Mouse (Mus musculus) erythroblast, embryonic 14.5 days (primary cell): Measurements from ENCODE around the gene Rock2. TPM values are rescaled to one million over a fixed set of nuclear protein-coding genes. Genes with fewer than 3 reads are reported as not detected.

Source experiments
- H3K27me3 ChIP-seq: 2 replicates; pipeline ENCODE4 v1.6.1; 2012; ENCODE audit warnings: inconsistent platforms; ENCODE audit not compliant: control insufficient read depth
- H3K36me3 ChIP-seq: 2 replicates; pipeline ENCODE4 v1.6.1; 2012; ENCODE audit warnings: mild to moderate bottlenecking, inconsistent platforms; ENCODE audit not compliant: control insufficient read depth
- H3K4me1 ChIP-seq: 2 replicates; pipeline ENCODE4 v1.6.1; 2012; ENCODE audit warnings: inconsistent platforms; ENCODE audit not compliant: control insufficient read depth
- H3K4me3 ChIP-seq: replicated peaks from 2 replicates; pipeline ENCODE3; 2012; ENCODE audit warnings: moderate library complexity, mild to moderate bottlenecking, inconsistent platforms
- H3K9me3 ChIP-seq: 2 replicates; pipeline ENCODE4 v1.6.1; 2012; ENCODE audit warnings: low read length, inconsistent platforms, mixed read lengths; ENCODE audit not compliant: control insufficient read depth
- GATA1 ChIP-seq: IDR thresholded peaks from 2 replicates; pipeline ENCODE4 v1.6.1; 2012; ENCODE audit warnings: low read length, inconsistent platforms, mixed read lengths
- TAL1 ChIP-seq: IDR thresholded peaks from 3 replicates; pipeline ENCODE4 v1.6.1; 2012; ENCODE audit warnings: low read length, inconsistent platforms, mixed read lengths
- polyA plus RNA-seq: library from polyadenylated mRNA; stranded (reverse); fragments of >175 nt; gene quantifications from 2 replicates; pipeline ENCODE4 v1.2.3, GENCODE M21; 2012

Gene Rock2
- polyA plus RNA-seq, 1 experiment = 0.10 TPM

DNA sequence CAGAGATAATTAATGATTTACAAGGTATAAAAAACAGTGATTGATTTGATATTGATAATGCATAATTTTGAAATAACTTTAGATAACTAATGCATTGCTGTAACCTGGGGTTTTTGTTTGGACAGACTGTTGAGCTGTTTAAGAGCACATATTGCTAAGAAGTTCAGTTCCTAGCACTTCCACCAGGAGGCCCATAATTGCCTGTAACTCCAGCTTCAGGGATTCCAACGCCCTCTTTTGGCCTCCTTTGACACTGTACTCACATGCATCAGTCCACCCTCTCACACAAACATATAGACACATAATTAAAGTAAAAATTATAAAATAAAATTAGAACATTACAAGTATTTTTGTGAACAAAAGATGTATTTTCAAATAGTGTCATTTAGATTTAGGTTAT lies 64.2 kb downstream of the Rock2 start:
- Histone ChIP-seq H3K36me3 (peaks cover 84% of the 10 kb centered on the region), H3K4me1 (no peaks in the 10 kb centered on the region), H3K27me3 (no peaks in the 10 kb centered on the region), H3K9me3 (no peaks in the 10 kb centered on the region), H3K4me3 (no peak overlapping the region)
- TF ChIP-seq TAL1 (no peak), GATA1 (no peak)

- no peaks in the 10 kb centered on the region for H3K9me3 ChIP-seq
- peaks cover 82% of the 10 kb centered on the region for H3K36me3 ChIP-seq
- H3K4me1 ChIP-seq = no peaks in the 10 kb centered on the region
- TF ChIP-seq GATA1 (no peak), TAL1 (no peak)
- H3K4me3 ChIP-seq = no peak overlapping the region
- no peaks in the 10 kb centered on the region for H3K27me3 ChIP-seq
These were observed 68.7 kb downstream of the Rock2 start for GRCm38 (mm10) chr12:16963354-16963753.

GRCm38 (mm10) chr12:16966811-16967210 lies 72.1 kb downstream of the Rock2 start:
- H3K9me3 ChIP-seq = no peaks in the 10 kb centered on the region
- no peak overlapping the region for H3K4me3 ChIP-seq
- peaks cover 79% of the 10 kb centered on the region for H3K36me3 ChIP-seq
- TF ChIP-seq TAL1 (no peak), GATA1 (no peak)
- H3K4me1 ChIP-seq = no peaks in the 10 kb centered on the region
- no peaks in the 10 kb centered on the region for H3K27me3 ChIP-seq

GRCm38 (mm10) chr12:16977120-16977519 lies 82.4 kb downstream of the Rock2 start:
- Histone ChIP-seq H3K27me3 (no peaks in the 10 kb centered on the region), H3K9me3 (no peaks in the 10 kb centered on the region), H3K4me3 (no peak overlapping the region), H3K4me1 (no peaks in the 10 kb centered on the region), H3K36me3 (peaks cover 89% of the 10 kb centered on the region)
- no peak for TF ChIP-seq GATA1
- TF ChIP-seq TAL1 = no peak

- Histone ChIP-seq H3K9me3 (no peaks in the 10 kb centered on the region), H3K36me3 (peaks cover 69% of the 10 kb centered on the region), H3K27me3 (no peaks in the 10 kb centered on the region), H3K4me3 (no peak overlapping the region), H3K4me1 (no peaks in the 10 kb centered on the region)
- no peak for TF ChIP-seq GATA1
- no peak for TF ChIP-seq TAL1
These were observed 91.1 kb downstream of the Rock2 start for GRCm38 (mm10) chr12:16985778-16986177.

- Histone ChIP-seq H3K9me3 (no peaks in the 10 kb centered on the region), H3K27me3 (no peaks in the 10 kb centered on the region), H3K4me1 (peaks cover 4% of the 10 kb centered on the region), H3K4me3 (no peak overlapping the region), H3K36me3 (peaks cover 60% of the 10 kb centered on the region)
- TF ChIP-seq GATA1 (no peak), TAL1 (no peak)
These were observed 96.7 kb downstream of the Rock2 start for GRCm38 (mm10) chr12:16991376-16991775.

- Histone ChIP-seq H3K9me3 (no peaks in the 10 kb centered on the region), H3K4me1 (peaks cover 4% of the 10 kb centered on the region)
- TF ChIP-seq TAL1 (no peak), GATA1 (no peak)
These were observed 97.7 kb downstream of the Rock2 start for GRCm38 (mm10) chr12:16992355-16992754.

GRCm38 (mm10) chr12:16994291-16994690 lies 99.6 kb downstream of the Rock2 start:
- Histone ChIP-seq H3K4me3 (no peak overlapping the region), H3K36me3 (peaks cover 49% of the 10 kb centered on the region), H3K27me3 (peaks cover 14% of the 10 kb centered on the region), H3K9me3 (no peaks in the 10 kb centered on the region), H3K4me1 (peaks cover 15% of the 10 kb centered on the region)
- TF ChIP-seq TAL1 = no peak
- TF ChIP-seq GATA1 = no peak

More at GRCm38 (mm10) chr12:16992355-16992754, 97.7 kb downstream of the Rock2 start:
- Histone ChIP-seq H3K4me3 (no peak overlapping the region), H3K27me3 (no peaks in the 10 kb centered on the region; the same call in 1 of the 2 replicates), H3K36me3 (peaks cover 60% of the 10 kb centered on the region)

DNA sequence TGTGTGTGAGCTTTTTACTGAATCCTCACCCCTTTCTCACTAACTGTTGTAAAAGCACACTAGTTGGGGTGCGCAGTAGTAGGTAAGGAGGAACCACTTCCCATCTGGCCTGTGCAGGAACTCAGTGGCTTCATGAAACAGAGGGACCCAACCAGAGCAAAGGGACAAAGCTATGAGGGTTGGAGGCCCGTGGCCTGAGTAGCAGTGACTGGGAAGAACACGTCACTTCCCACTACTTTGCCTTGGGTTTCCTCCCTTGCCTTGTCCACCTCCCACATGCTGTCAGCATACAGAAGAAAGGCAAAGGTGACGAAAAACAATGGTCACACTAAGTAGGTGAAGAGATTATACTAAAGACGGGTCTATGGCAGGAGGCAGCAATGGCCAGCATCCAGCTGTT lies 101.6 kb downstream of the Rock2 start:
- peaks cover 24% of the 10 kb centered on the region for H3K27me3 ChIP-seq
- H3K9me3 ChIP-seq = no peaks in the 10 kb centered on the region
- peaks cover 38% of the 10 kb centered on the region for H3K36me3 ChIP-seq
- H3K4me1 ChIP-seq = peaks cover 35% of the 10 kb centered on the region
- H3K4me3 ChIP-seq = no peak overlapping the region
- no peak for TF ChIP-seq TAL1
- no peak for TF ChIP-seq GATA1

DNA sequence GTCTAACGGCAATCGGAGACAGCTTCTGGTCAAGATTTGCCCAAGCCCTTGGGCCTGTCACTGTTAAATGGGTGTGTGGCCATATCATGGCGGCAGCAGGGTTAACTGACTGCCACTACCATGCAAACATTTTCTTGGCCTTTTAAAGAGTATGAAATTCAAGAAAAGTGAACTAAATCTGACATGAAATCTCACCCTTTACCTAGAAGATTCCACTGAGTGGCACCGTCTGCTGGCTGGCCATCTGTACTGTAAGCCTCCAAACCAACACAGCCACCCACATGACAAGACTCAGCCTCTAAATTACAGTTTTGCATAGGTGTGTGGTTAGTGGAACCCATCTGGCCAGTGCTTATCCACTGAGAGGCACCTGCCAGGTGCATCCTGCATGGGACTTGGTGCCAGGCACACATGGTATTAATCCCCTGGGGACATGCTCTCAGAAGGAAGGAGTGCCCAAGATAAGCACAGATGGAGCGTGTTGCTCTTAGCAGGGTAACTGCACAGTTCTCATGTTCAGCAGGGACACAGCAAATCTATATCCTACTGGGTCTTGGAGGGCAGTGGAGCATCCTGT lies 102.3 kb downstream of the Rock2 start:
- Histone ChIP-seq H3K27me3 (peaks cover 31% of the 10 kb centered on the region), H3K36me3 (peaks cover 32% of the 10 kb centered on the region), H3K4me1 (peaks cover 42% of the 10 kb centered on the region), H3K9me3 (no peaks in the 10 kb centered on the region), H3K4me3 (no peak overlapping the region)
- TF ChIP-seq TAL1 (no peak), GATA1 (no peak)
